Mouse (Mus musculus): ENCODE measurements around the gene Sf3b5.
A peak's percentile ranks its signal among the peaks of the same experiment; 100 is the strongest.
"Not testable (repeated sequence)": the region's sequence is repeated elsewhere in the genome, so short reads cannot be mapped to it uniquely, and the experiment has no call there.

Sf3b5 gene

GRCm38 (mm10) chr10:13007876-13008736 lies 3.0 kb downstream of the Sf3b5 start:
- DNase-seq (ENCODE audit: low read depth), result peak; percentile 95

- no peak for DNase-seq (ENCODE audit: low read depth)
Measured at GRCm38 (mm10) chr10:13008737-13009121, 3.6 kb downstream of the Sf3b5 start.

DNA sequence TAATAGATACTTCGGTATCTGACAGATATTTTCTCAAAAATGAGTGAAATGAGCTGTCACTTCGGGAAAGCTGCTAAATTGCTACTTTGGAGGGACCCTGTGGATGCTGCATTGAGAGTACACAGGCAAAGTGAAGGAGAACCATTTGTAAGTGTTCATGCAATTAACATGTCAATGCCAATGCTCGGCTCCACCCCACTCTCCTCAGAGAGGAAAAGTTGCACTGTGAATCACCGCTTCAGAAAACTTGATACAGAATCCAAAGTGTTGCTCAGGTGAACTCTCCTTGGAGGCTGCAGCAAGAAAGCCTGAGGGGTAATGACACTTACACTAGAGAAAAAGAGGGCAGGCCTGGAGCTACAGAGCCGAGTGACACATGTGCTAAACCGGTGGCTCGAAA lies 8.9 kb downstream of the Sf3b5 start:
- no peak for DNase-seq (ENCODE audit: low read depth)

GRCm38 (mm10) chr10:13016573-13016972 lies 11.4 kb downstream of the Sf3b5 start:
- peak; percentile 59 for DNase-seq (ENCODE audit: low read depth)

- no peak for DNase-seq (ENCODE audit: low read depth)
Measured at GRCm38 (mm10) chr10:13018510-13018909, 13.4 kb downstream of the Sf3b5 start.

DNA sequence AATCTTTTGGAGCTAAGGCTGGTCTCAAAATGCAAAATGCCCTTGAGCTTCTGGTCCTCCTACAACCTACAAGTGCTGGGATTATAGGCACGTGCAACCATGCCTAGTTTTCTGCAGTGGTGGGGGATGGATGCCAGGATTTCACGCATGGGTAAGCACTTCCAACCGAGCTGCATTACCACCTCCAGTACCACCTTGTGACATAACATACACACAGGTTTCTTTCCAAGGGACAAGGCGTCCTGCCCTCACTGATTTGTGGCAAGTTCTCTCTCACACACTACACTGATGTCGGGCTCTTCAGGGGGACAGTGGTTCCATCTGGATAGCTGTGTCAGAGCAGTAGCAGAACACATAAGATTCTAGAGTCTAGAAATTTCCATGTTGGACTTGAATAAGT lies 13.9 kb downstream of the Sf3b5 start:
- no peak for DNase-seq (ENCODE audit: low read depth)

- DNase-seq (ENCODE audit: low read depth), result no peak
Measured at GRCm38 (mm10) chr10:13022103-13022502, 17.0 kb downstream of the Sf3b5 start.

- DNase-seq (ENCODE audit: low read depth), result not testable (repeated sequence)
Measured at GRCm38 (mm10) chr10:13023985-13024384, 18.8 kb downstream of the Sf3b5 start.

DNA sequence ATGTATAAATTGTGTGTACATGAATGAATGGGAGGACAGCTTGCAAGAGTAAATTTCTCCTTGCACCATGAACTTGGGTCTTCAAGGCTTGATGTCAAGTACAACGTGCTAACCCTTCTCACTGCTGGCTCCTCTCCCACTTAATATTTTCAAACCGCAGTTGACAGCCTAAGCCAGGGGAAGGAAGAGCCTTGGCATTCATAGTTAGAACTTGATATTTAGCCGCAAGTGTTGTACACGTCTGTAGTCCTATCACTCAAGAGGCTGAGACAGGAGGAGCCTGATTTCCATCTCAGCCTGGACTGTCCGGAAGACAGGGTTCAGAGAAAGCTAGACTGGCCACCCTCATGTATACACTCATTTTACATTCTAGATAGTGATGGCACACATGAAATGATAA lies 22.6 kb downstream of the Sf3b5 start:
- DNase-seq (ENCODE audit: low read depth), result no peak

DNA sequence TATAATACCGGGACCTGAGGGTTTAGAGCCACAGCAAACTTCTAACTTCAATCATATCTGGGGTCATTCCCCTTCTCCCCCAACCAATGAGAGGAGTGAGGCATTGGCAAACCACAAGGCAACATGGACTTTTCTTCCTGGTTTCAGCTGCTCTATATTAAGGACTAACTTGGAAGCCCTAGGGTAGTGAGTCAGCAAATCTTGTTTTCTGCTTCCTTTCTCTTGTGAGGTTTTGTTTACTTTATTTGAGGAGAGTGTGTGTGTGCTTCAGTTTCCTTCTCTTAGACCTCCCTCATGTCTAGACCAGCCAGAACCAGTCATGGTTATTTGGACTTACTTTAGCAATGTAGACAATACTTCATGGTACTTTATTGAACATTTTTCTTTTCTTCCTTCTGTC lies 23.1 kb downstream of the Sf3b5 start:
- DNase-seq (ENCODE audit: low read depth), result no peak

DNA sequence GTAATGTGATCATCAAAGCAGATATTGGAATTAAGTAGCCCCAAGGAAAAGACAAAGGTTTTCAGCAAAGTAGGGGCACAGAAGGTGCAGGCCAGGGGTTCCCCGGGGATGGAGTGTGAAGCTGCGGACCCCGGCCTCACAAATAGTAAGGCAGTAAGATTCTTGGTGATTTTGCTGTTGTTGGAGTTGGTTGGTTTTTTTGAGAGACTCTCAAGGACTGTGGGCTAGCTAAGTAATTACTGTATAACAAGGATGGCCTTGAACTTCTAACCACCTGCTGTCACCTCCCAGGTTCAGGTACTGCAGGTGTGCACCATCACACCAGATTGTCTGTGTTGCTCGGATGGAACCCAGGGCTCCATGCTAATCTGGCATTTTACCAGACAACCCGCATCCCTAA lies 24.3 kb downstream of the Sf3b5 start:
- DNase-seq (ENCODE audit: low read depth), result no peak

DNA sequence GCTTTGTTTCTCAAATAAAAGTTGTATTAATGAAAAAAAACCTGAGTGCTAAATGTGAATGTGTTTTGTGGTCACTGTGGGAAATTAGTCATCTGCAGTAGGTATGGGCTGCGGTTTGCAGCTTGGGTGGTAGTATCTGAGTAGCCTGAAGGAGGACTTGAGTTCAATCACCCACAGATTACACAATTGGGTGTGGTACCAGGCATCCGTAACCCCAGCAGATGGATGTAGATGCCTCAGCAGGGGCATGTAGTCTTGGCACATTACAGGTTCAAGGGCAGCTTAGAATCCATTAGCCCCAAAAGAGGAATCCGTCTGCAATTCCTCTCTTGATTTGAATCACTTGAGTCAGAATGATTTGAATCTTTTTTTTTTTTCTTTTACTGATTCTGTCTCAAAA lies 30.1 kb downstream of the Sf3b5 start:
- DNase-seq (ENCODE audit: low read depth), result no peak

GRCm38 (mm10) chr10:13039637-13040174 lies 34.6 kb downstream of the Sf3b5 start:
- no peak for DNase-seq (ENCODE audit: low read depth)

DNA sequence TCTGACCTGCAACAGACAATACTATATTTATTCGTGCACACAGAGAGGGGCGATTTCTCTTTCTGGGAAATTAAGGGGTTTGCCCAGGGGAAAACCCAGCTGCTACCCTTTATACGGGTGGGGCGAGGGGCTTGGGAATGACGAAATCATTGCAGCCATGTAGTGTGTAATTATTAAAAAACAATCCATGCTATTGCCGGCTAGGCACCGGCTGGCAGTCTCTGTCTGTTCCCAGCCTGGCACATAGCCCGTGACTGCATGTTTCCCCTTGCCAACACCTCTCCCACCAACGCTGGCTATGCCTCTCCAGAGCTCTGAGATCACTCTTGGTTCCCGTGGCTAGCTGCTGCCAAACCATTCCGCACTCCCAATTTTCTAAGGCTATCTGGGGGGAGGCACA lies 39.5 kb downstream of the Sf3b5 start:
- DNase-seq (ENCODE audit: low read depth), result no peak

GRCm38 (mm10) chr10:13047816-13048215 lies 42.7 kb downstream of the Sf3b5 start:
- DNase-seq (ENCODE audit: low read depth), result no peak

DNA sequence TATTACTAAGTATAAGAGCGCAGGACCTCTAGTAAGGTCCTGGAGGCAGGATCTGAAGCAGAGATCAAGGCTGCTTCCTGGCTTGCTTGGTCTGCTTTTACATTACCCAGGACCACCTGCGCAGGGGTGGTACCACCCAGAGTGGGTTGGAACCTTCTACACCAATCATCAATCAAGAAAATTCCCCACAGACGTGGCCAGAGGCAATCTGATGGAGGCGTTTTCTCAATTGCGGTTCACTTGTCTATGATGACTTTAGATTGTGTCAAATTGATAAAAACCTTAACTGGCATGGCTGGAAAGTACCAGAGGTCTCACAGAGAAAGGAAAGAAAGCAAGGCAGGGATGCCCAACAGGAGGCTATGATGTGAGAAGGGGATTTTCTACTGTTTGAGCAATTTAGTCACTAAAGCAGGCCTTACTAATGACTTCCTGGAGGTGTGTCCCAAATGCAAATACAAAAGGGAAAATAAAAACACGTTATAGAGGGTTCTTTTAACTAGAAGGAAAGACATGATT lies 51.8 kb downstream of the Sf3b5 start:
- DNase-seq (ENCODE audit: low read depth), result no peak
